11 mouse cellular contexts compared by ENCODE assay signal in the genomic region with DNA sequence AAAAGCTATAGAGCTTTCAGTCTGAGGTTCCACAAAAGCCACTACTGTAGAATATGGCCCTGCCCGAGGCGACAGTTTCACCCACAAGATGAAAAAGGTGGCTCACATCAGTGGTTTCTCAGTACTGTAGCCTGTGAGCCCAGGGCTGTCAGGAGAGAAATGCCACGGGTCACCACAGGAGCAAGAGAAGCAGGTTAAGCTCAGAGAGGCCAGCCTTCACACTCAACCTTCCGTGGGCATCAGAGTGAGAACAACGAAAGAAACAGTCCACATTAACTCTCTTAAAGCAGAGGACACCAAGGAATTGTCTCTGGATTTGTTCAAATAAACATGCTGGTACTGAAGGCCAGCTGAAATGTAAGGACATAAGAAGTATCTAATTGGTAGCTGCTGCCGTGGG.
DNase-seq lines count a peak whose midpoint lies in the region; ATAC-seq and TF ChIP-seq lines count a peak whose summit lies in the region.
"Had no signal": no experiment of that assay in that cellular context is flagged by ENCODE, and none has a peak within 500 bp of the region (broad histone marks: within the 10 kb centered on the region; RNA-seq: fewer than 3 reads in every experiment).

No protein-coding gene starts in this region.

- no peak for TF ChIP-seq CTCF in intestine, postnatal 0 days (IDR thresholded peaks at IDR 0.05; ENCODE audit: low read depth)

- 89% methylated on average over 6 of the region's 6 CpGs for WGBS in forebrain, embryonic 10.5 days
- WGBS in forebrain, embryonic 16.5 days: 87% methylated on average over 6 of the region's 6 CpGs
- 80% methylated on average over 6 of the region's 6 CpGs for WGBS in intestine, embryonic 15.5 days
- 85% methylated on average over 6 of the region's 6 CpGs for WGBS in intestine, postnatal 0 days
- WGBS in neural tube, embryonic 13.5 days: 89% methylated on average over 6 of the region's 6 CpGs

- H3K27me3 ChIP-seq in forebrain, embryonic 10.5 days (ENCODE audit: poor library complexity, severe bottlenecking): no peaks in the 10 kb centered on the region
- H3K27me3 ChIP-seq in forebrain, embryonic 16.5 days (replicated peaks; ENCODE audit: control insufficient read depth, insufficient read depth, low read length): no peaks in the 10 kb centered on the region
- H3K27me3 ChIP-seq in intestine, embryonic 15.5 days (replicated peaks): no peaks in the 10 kb centered on the region
- H3K27me3 ChIP-seq in intestine, postnatal 0 days (replicated peaks; ENCODE audit: control insufficient read depth, insufficient read depth, low read length): no peaks in the 10 kb centered on the region
- no peaks in the 10 kb centered on the region for H3K27me3 ChIP-seq in neural tube, embryonic 13.5 days
- H3K27me3 ChIP-seq: hindbrain, embryonic 15.5 days had no signal

- H3K9ac ChIP-seq in forebrain, embryonic 16.5 days (replicated peaks; ENCODE audit: low read depth, low read length): no peak overlapping the region
- H3K9ac ChIP-seq in intestine, embryonic 15.5 days: no peak overlapping the region
- H3K9ac ChIP-seq in intestine, postnatal 0 days (ENCODE audit: low read depth, low read length): no peak overlapping the region
- H3K9ac ChIP-seq in neural tube, embryonic 13.5 days: no peak overlapping the region
- H3K9ac ChIP-seq: hindbrain, embryonic 15.5 days had no signal

- H3K4me2 ChIP-seq in forebrain, embryonic 16.5 days (ENCODE audit: low read length): no peak overlapping the region
- no peak overlapping the region for H3K4me2 ChIP-seq in intestine, embryonic 15.5 days (replicated peaks)
- no peak overlapping the region for H3K4me2 ChIP-seq in intestine, postnatal 0 days (replicated peaks; ENCODE audit: low read depth)
- no peak overlapping the region for H3K4me2 ChIP-seq in neural tube, embryonic 13.5 days
- H3K4me2 ChIP-seq: hindbrain, embryonic 15.5 days had no signal

- no peak overlapping the region for H3K4me3 ChIP-seq in forebrain, embryonic 10.5 days
- no peak overlapping the region for H3K4me3 ChIP-seq in forebrain, embryonic 16.5 days (replicated peaks; ENCODE audit: low read length)
- H3K4me3 ChIP-seq in intestine, embryonic 15.5 days (replicated peaks): no peak overlapping the region
- H3K4me3 ChIP-seq in intestine, postnatal 0 days (ENCODE audit: low read depth, low read length): no peak overlapping the region
- no peak overlapping the region for H3K4me3 ChIP-seq in neural tube, embryonic 13.5 days
- H3K4me3 ChIP-seq: hindbrain, embryonic 15.5 days had no signal

- H3K9me3 ChIP-seq in forebrain, embryonic 10.5 days: no peaks in the 10 kb centered on the region
- H3K9me3 ChIP-seq in forebrain, embryonic 16.5 days (ENCODE audit: control insufficient read depth, low read length): no peaks in the 10 kb centered on the region
- H3K9me3 ChIP-seq in intestine, embryonic 15.5 days: no peaks in the 10 kb centered on the region
- H3K9me3 ChIP-seq in intestine, postnatal 0 days (ENCODE audit: control insufficient read depth): no peaks in the 10 kb centered on the region
- no peaks in the 10 kb centered on the region for H3K9me3 ChIP-seq in neural tube, embryonic 13.5 days
- H3K9me3 ChIP-seq: hindbrain, embryonic 15.5 days had no signal

- DNase-seq in forebrain, embryonic 10.5 days (ENCODE audit: extremely low spot score, low spot score): no peak
- no peak for DNase-seq in neural tube, embryonic 10.5 days (ENCODE audit: extremely low spot score, low spot score)
- DNase-seq in spleen, postnatal 4 days (ENCODE audit: low spot score in 2 of 2): no peak
- no peak for DNase-seq in right cerebral cortex, postnatal 14 days
- DNase-seq: cerebellum, adult 11-12 months had no signal

- ATAC-seq in forebrain, embryonic 16.5 days: no peak
- no peak for ATAC-seq in intestine, embryonic 15.5 days
- ATAC-seq in intestine, postnatal 0 days: no peak
- ATAC-seq in neural tube, embryonic 13.5 days (ENCODE audit: low read depth): no peak

- H3K4me1 ChIP-seq in forebrain, embryonic 10.5 days: peaks cover 51% of the 10 kb centered on the region
- peaks cover 11% of the 10 kb centered on the region for H3K4me1 ChIP-seq in forebrain, embryonic 16.5 days (replicated peaks; ENCODE audit: control insufficient read depth, insufficient read depth, low read length)
- peaks cover 20% of the 10 kb centered on the region for H3K4me1 ChIP-seq in intestine, embryonic 15.5 days (replicated peaks)
- H3K4me1 ChIP-seq in intestine, postnatal 0 days (replicated peaks; ENCODE audit: control insufficient read depth, insufficient read depth, low read length): 0 out of 2 replicates have a peak, but pooled peaks cover 5% of the 10 kb centered on the region
- H3K4me1 ChIP-seq in neural tube, embryonic 13.5 days (replicated peaks): peaks cover 18% of the 10 kb centered on the region

- H3K36me3 ChIP-seq in forebrain, embryonic 10.5 days (replicated peaks): no peaks in the 10 kb centered on the region
- H3K36me3 ChIP-seq in forebrain, embryonic 16.5 days (ENCODE audit: control insufficient read depth, insufficient read depth): no peaks in the 10 kb centered on the region
- H3K36me3 ChIP-seq in intestine, embryonic 15.5 days: no peaks in the 10 kb centered on the region
- no peaks in the 10 kb centered on the region; the same call in 1 of the 2 replicates for H3K36me3 ChIP-seq in intestine, postnatal 0 days (ENCODE audit: control insufficient read depth, insufficient read depth)
- no peaks in the 10 kb centered on the region for H3K36me3 ChIP-seq in neural tube, embryonic 13.5 days
- H3K36me3 ChIP-seq: hindbrain, embryonic 15.5 days had no signal

- H3K27ac ChIP-seq in forebrain, embryonic 10.5 days: peak overlapping the region; percentile 69; the same call in 1 of the 2 replicates
- H3K27ac ChIP-seq in forebrain, embryonic 16.5 days (ENCODE audit: low read length): no peak overlapping the region
- H3K27ac ChIP-seq in intestine, embryonic 15.5 days: 0 out of 2 replicates have a peak overlapping the region, but pooled peaks have one; percentile 62
- H3K27ac ChIP-seq in intestine, postnatal 0 days (ENCODE audit: low read depth, low read length): no peak overlapping the region
- H3K27ac ChIP-seq in neural tube, embryonic 13.5 days (replicated peaks): peak overlapping the region; percentile 62; the same call in 1 of the 2 replicates
- H3K27ac ChIP-seq: macrophage had no signal

Comparison
In these comparisons a context has a peak if more than half of its experiments do, and no peak if none do; other contexts are left out.
1. H3K27ac ChIP-seq: peak in forebrain, embryonic 10.5 days (single experiment), intestine, embryonic 15.5 days (single experiment) and neural tube, embryonic 13.5 days (single experiment); none in forebrain, embryonic 16.5 days (single experiment) and intestine, postnatal 0 days (single experiment).